Mouse (Mus musculus): ENCODE data around the gene Parva. TPM values are rescaled to one million over a fixed set of nuclear protein-coding genes. Genes with fewer than 3 reads are reported as not detected.

Gene Parva
- polyA plus RNA-seq, 1 experiment: 78.5 TPM

DNA sequence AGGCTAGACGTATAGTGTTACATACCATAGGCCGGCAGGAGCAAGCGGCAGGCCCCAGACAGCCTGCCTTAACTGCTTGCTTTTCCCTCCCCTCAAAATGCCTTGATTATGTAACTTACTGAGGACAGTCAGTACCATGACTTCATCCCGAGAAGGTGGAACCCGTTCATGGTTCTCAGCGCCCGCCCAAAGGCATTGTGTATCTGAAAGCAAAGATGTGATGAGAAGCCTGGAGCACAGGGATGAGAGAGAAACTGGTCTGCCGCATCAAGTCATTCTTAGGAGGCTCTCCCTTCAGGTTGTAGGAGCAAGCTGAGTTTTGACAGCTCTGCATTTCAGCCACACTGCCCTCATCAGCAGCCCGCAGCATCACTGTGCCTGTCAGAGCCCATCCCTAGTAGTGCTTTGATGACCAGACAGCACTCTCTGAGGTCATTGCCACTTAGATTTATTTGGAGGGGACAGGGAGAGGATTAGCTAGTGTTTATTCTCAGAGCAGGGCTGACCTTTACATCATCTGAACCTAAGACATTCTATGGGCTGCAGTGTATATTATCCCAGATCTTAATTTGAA lies 45.5 kb downstream of the Parva start:
- DNase-seq (ENCODE audit: low read depth): no peak

- no peak for DNase-seq (ENCODE audit: low read depth)
These were observed 46.5 kb downstream of the Parva start for GRCm38 (mm10) chr7:112473649-112474435.

GRCm38 (mm10) chr7:112479116-112479515 lies 51.8 kb downstream of the Parva start:
- no peak for DNase-seq (ENCODE audit: low read depth)

- DNase-seq (ENCODE audit: low read depth): no peak
These were observed 53.7 kb downstream of the Parva start for GRCm38 (mm10) chr7:112481031-112481430.

DNA sequence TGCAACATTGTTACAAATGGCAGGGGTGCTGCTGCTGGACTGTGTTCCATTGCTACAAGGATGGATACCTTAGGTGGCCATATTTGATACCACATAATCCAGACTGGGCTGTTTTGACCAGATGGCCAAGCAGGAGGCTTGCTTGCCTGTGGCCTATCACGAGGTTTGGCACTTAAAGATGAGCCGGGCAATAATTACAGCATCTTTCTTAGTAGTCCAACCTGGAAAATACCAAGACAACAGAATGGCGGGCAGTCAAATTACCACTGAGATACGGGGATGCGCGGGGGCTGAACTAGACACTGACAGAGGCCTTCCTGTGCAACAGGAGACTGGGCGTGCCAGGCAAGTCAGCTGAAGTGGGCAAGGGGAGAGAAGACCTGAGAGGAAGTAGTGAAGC lies 55.3 kb downstream of the Parva start:
- DNase-seq (ENCODE audit: low read depth): no peak

GRCm38 (mm10) chr7:112483382-112483781 lies 56.1 kb downstream of the Parva start:
- DNase-seq (ENCODE audit: low read depth): no peak

DNA sequence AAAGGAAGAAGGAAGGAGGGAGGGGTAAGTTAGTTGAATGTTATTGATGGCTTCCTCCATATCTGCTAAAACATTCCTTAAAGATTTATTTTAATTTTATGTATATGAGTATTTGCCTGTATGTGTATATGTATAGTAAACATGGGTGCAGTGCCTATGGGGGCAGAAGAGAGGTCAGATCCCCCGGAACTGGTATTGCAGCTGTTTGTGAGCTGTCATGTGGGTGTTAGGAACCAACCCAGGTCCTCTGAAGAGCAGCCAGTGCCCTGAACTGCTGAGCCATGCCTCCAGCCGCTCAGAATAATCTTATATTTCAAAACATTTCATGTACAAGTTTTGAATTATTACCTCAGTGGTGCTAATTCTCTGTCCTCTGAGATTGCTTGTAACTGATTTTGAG lies 63.5 kb downstream of the Parva start:
- no peak for DNase-seq (ENCODE audit: low read depth)

- no peak for DNase-seq (ENCODE audit: low read depth)
These were observed 64.4 kb downstream of the Parva start for GRCm38 (mm10) chr7:112491737-112492136.

DNA sequence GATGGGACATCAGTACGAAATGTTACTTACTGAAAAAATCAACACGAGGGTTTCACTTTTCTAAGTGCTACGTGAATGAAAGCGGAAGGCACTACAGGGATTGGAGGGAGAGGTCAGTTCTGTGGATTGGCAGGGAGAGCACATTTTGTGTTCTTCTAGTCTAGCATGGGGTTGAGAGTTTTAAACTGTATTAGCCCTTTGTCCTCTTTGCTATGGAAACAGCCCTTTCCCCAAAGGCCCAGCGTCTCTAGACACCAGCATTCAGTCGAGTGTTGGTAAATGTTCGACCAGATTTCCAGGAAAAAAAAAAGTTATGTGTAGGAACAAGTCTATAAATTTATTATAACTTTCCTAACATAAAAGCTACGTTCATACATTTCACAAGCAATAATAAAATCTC lies 68.6 kb downstream of the Parva start:
- no peak for DNase-seq (ENCODE audit: low read depth)

GRCm38 (mm10) chr7:112496921-112497320 lies 69.6 kb downstream of the Parva start:
- no peak for DNase-seq (ENCODE audit: low read depth)

GRCm38 (mm10) chr7:112498591-112499301 lies 71.4 kb downstream of the Parva start:
- DNase-seq (ENCODE audit: low read depth): no peak

GRCm38 (mm10) chr7:112499453-112500133 lies 72.3 kb downstream of the Parva start:
- no peak for DNase-seq (ENCODE audit: low read depth)

DNA sequence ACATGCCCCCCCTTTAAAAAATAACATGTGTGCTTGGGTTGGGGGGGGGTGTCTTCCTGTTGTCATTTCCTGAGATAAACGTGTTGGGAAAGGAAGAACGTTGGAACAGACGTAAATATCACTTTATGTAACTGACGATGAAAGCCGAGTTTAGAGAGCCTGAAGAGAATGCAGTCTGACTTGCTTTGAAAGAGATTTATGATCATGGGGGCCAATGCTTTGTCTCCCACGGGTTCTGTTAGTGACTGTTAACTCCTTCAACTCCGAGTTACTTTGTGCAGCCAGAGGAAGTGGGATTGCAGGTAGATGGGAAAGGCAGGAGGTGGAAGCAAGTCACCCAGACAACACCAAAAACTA lies 72.8 kb downstream of the Parva start:
- no peak for DNase-seq (ENCODE audit: low read depth)

GRCm38 (mm10) chr7:112502050-112502809 lies 74.9 kb downstream of the Parva start:
- DNase-seq (ENCODE audit: low read depth): no peak

- DNase-seq (ENCODE audit: low read depth): no peak
These were observed 75.5 kb downstream of the Parva start for GRCm38 (mm10) chr7:112502845-112503244.

GRCm38 (mm10) chr7:112503448-112503847 lies 76.1 kb downstream of the Parva start:
- no peak for DNase-seq (ENCODE audit: low read depth)

- DNase-seq (ENCODE audit: low read depth): no peak
These were observed 76.6 kb downstream of the Parva start for GRCm38 (mm10) chr7:112503917-112504316.

DNA sequence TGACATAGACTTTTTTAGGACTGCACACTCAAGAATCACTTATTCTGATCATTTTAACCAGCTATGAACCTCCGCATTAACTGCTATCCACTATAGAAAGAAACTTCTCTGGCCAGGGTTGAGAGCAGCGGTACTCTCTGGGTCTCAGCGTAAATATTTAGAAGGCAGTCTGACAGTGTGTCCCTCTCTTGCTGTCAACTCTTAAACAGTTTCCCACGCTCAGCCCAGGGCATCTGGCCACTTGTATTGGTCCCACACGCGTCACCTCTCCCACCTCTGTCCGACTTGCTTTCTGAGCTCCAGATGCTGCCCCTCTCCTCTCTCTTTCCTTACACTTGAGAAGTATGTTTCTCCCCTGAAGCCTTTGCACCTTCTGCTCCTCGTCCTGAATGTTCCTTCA lies 81.8 kb downstream of the Parva start:
- DNase-seq (ENCODE audit: low read depth): no peak

DNA sequence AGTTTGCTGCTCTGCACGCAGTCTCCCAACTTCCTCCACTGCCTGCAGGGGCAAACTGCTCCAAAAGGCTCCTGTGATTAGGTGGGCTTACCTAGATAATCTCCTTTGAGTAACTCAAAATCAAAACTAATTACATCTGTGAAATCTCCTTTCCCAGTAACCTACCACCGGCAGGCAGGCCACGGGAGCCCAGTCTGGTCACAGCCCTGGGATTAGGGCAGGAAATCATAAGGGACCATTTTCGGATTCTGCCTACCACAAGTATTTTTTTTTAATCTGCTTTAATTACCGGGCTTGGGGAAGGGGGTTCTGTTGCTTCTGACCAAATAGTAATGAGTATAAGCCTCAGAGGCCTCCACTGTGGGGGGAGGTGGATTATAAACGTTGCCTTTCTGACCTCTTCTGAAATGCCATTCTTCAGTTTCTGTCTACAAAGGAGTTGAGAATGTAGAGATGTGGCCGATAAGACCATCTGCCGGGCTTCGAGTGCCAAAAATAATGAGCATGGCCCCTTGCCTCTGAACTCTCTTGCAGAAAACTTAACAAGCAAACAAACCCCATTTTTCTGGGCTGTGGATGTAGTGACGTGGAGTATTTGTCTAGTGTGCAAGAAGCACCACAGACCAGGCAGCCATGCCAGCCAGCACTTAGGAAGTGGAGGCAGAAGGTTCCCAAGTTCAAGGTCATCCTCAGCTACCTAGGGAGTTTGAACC lies 83.2 kb downstream of the Parva start:
- no peak for DNase-seq (ENCODE audit: low read depth)

DNA sequence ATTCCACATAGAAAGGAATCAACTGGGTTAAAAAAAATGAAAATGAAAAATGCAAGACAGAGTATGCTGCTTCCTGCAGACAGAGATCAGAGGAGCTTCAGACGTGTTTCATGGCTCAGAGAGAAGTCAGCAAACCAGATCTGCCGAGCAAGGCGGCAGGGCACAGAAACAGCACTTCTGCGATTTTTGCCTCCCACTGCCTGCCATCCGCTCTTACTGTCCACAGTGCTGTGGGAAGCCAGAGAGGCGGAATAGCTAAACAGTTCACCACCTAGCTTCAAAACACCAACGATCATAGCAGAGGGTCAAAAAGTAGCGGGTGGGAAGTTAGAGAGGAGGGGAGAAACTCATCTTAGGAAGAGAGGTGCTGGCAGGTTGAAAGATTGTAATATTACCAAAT lies 84.0 kb downstream of the Parva start:
- no peak for DNase-seq (ENCODE audit: low read depth)

GRCm38 (mm10) chr7:112512257-112512656 lies 85.0 kb downstream of the Parva start:
- DNase-seq (ENCODE audit: low read depth): no peak

Measured in gonadal fat pad, adult 2 months (tissue).